ENCODE assay signal across 32 mouse cellular contexts in the genomic region with DNA sequence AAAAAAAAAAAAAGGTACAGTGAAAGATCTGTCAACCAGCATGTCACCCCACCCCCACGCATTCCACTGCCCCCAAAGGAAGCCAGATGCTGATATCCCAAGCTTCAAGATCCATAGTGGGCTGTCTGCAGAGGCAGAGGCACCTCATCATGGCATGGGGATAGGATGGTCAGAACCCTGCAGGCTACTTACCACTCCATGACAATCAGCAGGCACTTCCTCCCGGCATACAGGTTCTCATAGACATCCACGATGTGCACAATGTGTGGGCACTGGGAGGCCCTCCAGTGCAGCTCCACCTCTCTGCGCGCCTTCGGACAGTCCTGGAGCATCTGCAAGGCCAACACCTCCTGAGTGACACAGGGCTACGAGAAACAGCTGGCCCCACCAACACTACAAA. TPM values are rescaled to one million over a fixed set of nuclear protein-coding genes. Genes with fewer than 3 reads are reported as not detected.
DNase-seq lines count a peak whose midpoint lies in the region; ATAC-seq and TF ChIP-seq lines count a peak whose summit lies in the region.
"Had no signal": no experiment of that assay in that cellular context is flagged by ENCODE, and none has a peak within 500 bp of the region (broad histone marks: within the 10 kb centered on the region; RNA-seq: fewer than 3 reads in every experiment).

No protein-coding gene starts in this region.

- H3K4me3 ChIP-seq in gastrocnemius, adult 2 months: no peak overlapping the region
- no peak overlapping the region for H3K4me3 ChIP-seq in heart, embryonic 14.5 days (ENCODE audit: control insufficient read depth in 1 of 2, insufficient read depth in 1 of 2, low read depth in 1 of 2, low read length in 2 of 2)
- H3K4me3 ChIP-seq in midbrain, embryonic 10.5 days: no peak overlapping the region
- H3K4me3 ChIP-seq in midbrain, embryonic 14.5 days (replicated peaks; ENCODE audit: low read depth, low read length): no peak overlapping the region
- H3K4me3 ChIP-seq: intestine, embryonic 15.5 days; liver, embryonic 12.5 days; megakaryocyte, embryonic 14.5 days; midbrain, embryonic 13.5 days had no signal

- no peak for TF ChIP-seq CTCF in gastrocnemius, adult 2 months (IDR thresholded peaks at IDR 0.05)

- intact Hi-C loops in gastrocnemius, adult 2 months (cut with DNase I): loop anchor here (10.0 kb wide), 1 partner anchor 514 kb away; no protein-coding TSS in a partner anchor

- no peaks in the 10 kb centered on the region for H3K9me3 ChIP-seq in heart, embryonic 14.5 days (ENCODE audit: control insufficient read depth, low read length)
- no peaks in the 10 kb centered on the region for H3K9me3 ChIP-seq in midbrain, embryonic 10.5 days (replicated peaks)
- H3K9me3 ChIP-seq in midbrain, embryonic 14.5 days (ENCODE audit: control insufficient read depth, low read length): no peaks in the 10 kb centered on the region
- H3K9me3 ChIP-seq: intestine, embryonic 15.5 days; liver, embryonic 12.5 days; megakaryocyte, embryonic 14.5 days; midbrain, embryonic 13.5 days had no signal

- DNase-seq in gastrocnemius, adult 2 months: peak; percentile 16
- no peak for DNase-seq in gastrocnemius, adult 8-10 months (ENCODE audit: low spot score in 2 of 2)
- no peak for DNase-seq in heart, postnatal 4 days
- no peak for DNase-seq in midbrain, embryonic 10.5 days (ENCODE audit: low spot score)
- no peak for DNase-seq in midbrain, embryonic 14.5 days
- DNase-seq in layer of hippocampus, adult 11-12 months (ENCODE audit: low spot score): no peak
- DNase-seq: adrenal gland, postnatal 10 days; cerebellum, adult 8-10 months; cerebellum, postnatal 25 days; forebrain, postnatal 0 days; gastrocnemius, postnatal 14 days; kidney, adult 8-10 months; kidney, postnatal 4 days; layer of hippocampus, postnatal 36 days; left cerebral cortex, postnatal 4 days; liver, postnatal 0 days; thymus, adult 2 months; thymus, postnatal 36 days had no signal

- no peak overlapping the region for H3K27ac ChIP-seq in gastrocnemius, adult 2 months
- no peak overlapping the region for H3K27ac ChIP-seq in heart, embryonic 14.5 days (replicated peaks in 1 of 2; ENCODE audit: control insufficient read depth in 1 of 2, insufficient read depth in 1 of 2, low read depth in 2 of 2, low read length in 2 of 2)
- H3K27ac ChIP-seq in midbrain, embryonic 10.5 days (replicated peaks): peak overlapping the region; percentile 74
- H3K27ac ChIP-seq in midbrain, embryonic 14.5 days (replicated peaks; ENCODE audit: low read depth, low read length): no peak overlapping the region
- H3K27ac ChIP-seq: intestine, embryonic 15.5 days; kidney, postnatal 0 days; liver, embryonic 12.5 days; midbrain, embryonic 13.5 days had no signal

- no peaks in the 10 kb centered on the region for H3K27me3 ChIP-seq in heart, embryonic 14.5 days (ENCODE audit: control insufficient read depth, insufficient read depth, low read length)
- H3K27me3 ChIP-seq in midbrain, embryonic 10.5 days (ENCODE audit: low read depth, poor library complexity, severe bottlenecking): no peaks in the 10 kb centered on the region
- H3K27me3 ChIP-seq in midbrain, embryonic 14.5 days (ENCODE audit: control insufficient read depth, insufficient read depth, low read length): no peaks in the 10 kb centered on the region
- H3K27me3 ChIP-seq: intestine, embryonic 15.5 days; liver, embryonic 12.5 days; megakaryocyte, embryonic 14.5 days; midbrain, embryonic 13.5 days had no signal

- no peak overlapping the region for H3K4me2 ChIP-seq in heart, embryonic 14.5 days (ENCODE audit: low read length)
- H3K4me2 ChIP-seq in midbrain, embryonic 14.5 days (ENCODE audit: low read length): no peak overlapping the region
- H3K4me2 ChIP-seq: intestine, embryonic 15.5 days; liver, embryonic 12.5 days; midbrain, embryonic 13.5 days had no signal

- no peak for ATAC-seq in heart, embryonic 14.5 days (ENCODE audit: insufficient number of reproducible peaks, insufficient read depth, low FRiP score, low read depth)
- ATAC-seq in midbrain, embryonic 14.5 days (ENCODE audit: low FRiP score, low TSS enrichment): no peak
- ATAC-seq: activated CD4-positive, CD25-positive, alpha-beta regulatory T cell, adult 4 months; CD4-positive, CD25-positive, alpha-beta regulatory T cell, adult 4 months; forebrain, postnatal 0 days; hindbrain, embryonic 16.5 days; intestine, embryonic 15.5 days; liver, embryonic 12.5 days; liver, postnatal 0 days; midbrain, embryonic 13.5 days had no signal

- peaks cover 43 to 55% of the 10 kb centered on the region in 2 experiments for H3K4me1 ChIP-seq in heart, embryonic 14.5 days (ENCODE audit: control insufficient read depth in 2 of 2, insufficient read depth in 2 of 2, low read length in 2 of 2)
- peaks cover 60% of the 10 kb centered on the region for H3K4me1 ChIP-seq in midbrain, embryonic 10.5 days
- H3K4me1 ChIP-seq in midbrain, embryonic 14.5 days (ENCODE audit: control insufficient read depth, insufficient read depth, low read length): peaks cover 22% of the 10 kb centered on the region

- peaks cover 49% of the 10 kb centered on the region for H3K36me3 ChIP-seq in heart, embryonic 14.5 days (ENCODE audit: control insufficient read depth, insufficient read depth, low read length)
- H3K36me3 ChIP-seq in midbrain, embryonic 10.5 days: peaks cover 51% of the 10 kb centered on the region
- peaks cover 45% of the 10 kb centered on the region for H3K36me3 ChIP-seq in midbrain, embryonic 14.5 days (ENCODE audit: control insufficient read depth, insufficient read depth, low read length)

- H3K9ac ChIP-seq in heart, embryonic 14.5 days (ENCODE audit: low read length): 0 out of 2 replicates have a peak overlapping the region, but pooled peaks have one; percentile 12
- H3K9ac ChIP-seq in midbrain, embryonic 14.5 days (replicated peaks; ENCODE audit: low read length): no peak overlapping the region
- H3K9ac ChIP-seq: forebrain, postnatal 0 days; intestine, embryonic 15.5 days; liver, embryonic 12.5 days; liver, postnatal 0 days; midbrain, embryonic 13.5 days had no signal

- WGBS in heart, embryonic 14.5 days: 30% methylated on average over 7 of the region's 7 CpGs
- WGBS in midbrain, embryonic 10.5 days: 85% methylated on average over 7 of the region's 7 CpGs
- 89% methylated on average over 7 of the region's 7 CpGs for WGBS in midbrain, embryonic 14.5 days

RNA-seq across cellular contexts. Expression of a gene that starts 38.8 kb away (rescaled TPM):
- total RNA-seq in gastrocnemius, adult 2 months (2021): not detected
- not detected for total RNA-seq in gastrocnemius, adult 8-10 months (2022)
- not detected in 2 replicates for polyA plus RNA-seq in heart, embryonic 14.5 days (2014; fragmentation: Nextera tagmentation; extraction: Ambion mirVana)
- not detected for total RNA-seq in heart, postnatal 4 days (2021)
- polyA plus RNA-seq in midbrain, embryonic 10.5 days (2016; fragmentation: Nextera tagmentation; extraction: Ambion mirVana): not detected in 2 replicates
- not detected in 2 replicates for polyA plus RNA-seq in midbrain, embryonic 14.5 days (2014; fragmentation: Nextera tagmentation; extraction: Ambion mirVana)
- total RNA-seq: adrenal gland, postnatal 10 days; forebrain, postnatal 0 days; gastrocnemius, postnatal 14 days; granulocyte monocyte progenitor cell, adult 5-6 weeks; layer of hippocampus, postnatal 36 days; monocyte, adult 5-6 weeks had no signal
- polyA plus RNA-seq: embryonic facial prominence, embryonic 11.5 days; forebrain, postnatal 0 days; hindbrain, embryonic 11.5 days; hindbrain, embryonic 16.5 days; intestine, embryonic 15.5 days; liver, embryonic 12.5 days; midbrain, embryonic 13.5 days; neural tube, embryonic 14.5 days had no signal

RNA-seq across cellular contexts. Expression of a gene that starts 39.2 kb away (rescaled TPM):
- 100 to 1,000 TPM; 203 to 251 TPM for total RNA-seq in gastrocnemius, adult 2 months (2021)
- total RNA-seq in gastrocnemius, adult 8-10 months (2022): 100 to 1,000 TPM; 215 to 257 (median 231) TPM
- polyA plus RNA-seq in heart, embryonic 14.5 days (2014; fragmentation: Nextera tagmentation; extraction: Ambion mirVana): 59.9 and 96.1 TPM in 2 replicates
- 100 to 1,000 TPM; 206 to 226 TPM for total RNA-seq in heart, postnatal 4 days (2021)
- 50.9 and 55.7 TPM in 2 replicates for polyA plus RNA-seq in midbrain, embryonic 10.5 days (2016; fragmentation: Nextera tagmentation; extraction: Ambion mirVana)
- polyA plus RNA-seq in midbrain, embryonic 14.5 days (2014; fragmentation: Nextera tagmentation; extraction: Ambion mirVana): 25.0 and 35.0 TPM in 2 replicates
